Mouse (Mus musculus) left cerebral cortex, postnatal 4 days (tissue): ENCODE results near the gene Lhx4. TPM values are rescaled to one million over a fixed set of nuclear protein-coding genes. Genes with fewer than 3 reads are reported as not detected.
A peak's percentile ranks its signal among the peaks of the same experiment; 100 is the strongest.

Experiments used
- DNase-seq: peaks from one replicate; pipeline ENCODE4 v3.0.0-alpha.2; 2022
- intact Hi-C: fragments of 180-260 bp; cut with DNase I; formaldehyde crosslinking; loops from one replicate; pipeline ENCODE4 v1.15.1; 2025
- total RNA-seq, 2 experiments: library from RNA; stranded (reverse); gene quantifications; 2 replicates each; pipeline ENCODE4 v1.2.3; 2021

Lhx4 gene
- total RNA-seq = under 1 TPM in 1 of 2 experiments, not detected in 1; 0.14 TPM

GRCm38 (mm10) chr1:155751484-155752255, at the start of gene Lhx4:
Gene Lhx4, minus strand, starts transcription at chr1:155751684.
- intact Hi-C loops = no loop called here
- DNase-seq = no peak

GRCm38 (mm10) chr1:155798000-155798399, 46.5 kb upstream of the Lhx4 start:
- no peak for DNase-seq
- intact Hi-C loops = no loop called here

GRCm38 (mm10) chr1:155797425-155797824, 45.9 kb upstream of the Lhx4 start:
- no peak for DNase-seq
- intact Hi-C loops = no loop called here

DNA sequence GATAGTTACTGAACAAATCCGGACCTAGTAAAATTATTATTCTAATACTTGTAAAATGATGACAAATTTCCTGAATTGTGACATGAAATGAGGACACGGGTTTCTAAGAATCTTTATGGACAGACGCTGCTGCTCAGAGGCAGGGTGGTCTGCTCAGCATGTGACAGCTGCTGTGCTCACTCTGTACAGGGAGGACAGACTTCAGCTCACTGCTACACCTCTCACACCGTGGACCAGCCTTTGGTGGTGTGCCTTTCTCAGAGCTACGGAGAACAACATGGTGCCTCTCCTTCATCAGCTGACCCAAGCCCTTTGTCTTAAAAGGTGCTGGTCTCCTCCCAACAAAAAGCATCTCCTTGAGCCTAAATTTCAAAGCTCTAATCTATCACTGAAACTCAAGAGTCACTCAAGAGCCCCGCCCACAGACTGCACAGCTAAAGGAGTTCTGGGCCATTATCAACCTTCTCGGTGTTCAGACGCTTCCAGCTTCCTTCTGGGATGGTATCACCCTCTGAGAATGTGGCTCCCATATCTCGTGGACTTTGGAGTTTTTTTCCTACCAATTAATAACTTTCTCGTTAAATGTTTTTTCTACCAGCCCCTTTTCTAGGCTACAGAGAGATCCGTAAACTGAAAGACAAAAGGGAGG, 45.4 kb upstream of the Lhx4 start:
- no peak for DNase-seq
- intact Hi-C loops = no loop called here

DNA sequence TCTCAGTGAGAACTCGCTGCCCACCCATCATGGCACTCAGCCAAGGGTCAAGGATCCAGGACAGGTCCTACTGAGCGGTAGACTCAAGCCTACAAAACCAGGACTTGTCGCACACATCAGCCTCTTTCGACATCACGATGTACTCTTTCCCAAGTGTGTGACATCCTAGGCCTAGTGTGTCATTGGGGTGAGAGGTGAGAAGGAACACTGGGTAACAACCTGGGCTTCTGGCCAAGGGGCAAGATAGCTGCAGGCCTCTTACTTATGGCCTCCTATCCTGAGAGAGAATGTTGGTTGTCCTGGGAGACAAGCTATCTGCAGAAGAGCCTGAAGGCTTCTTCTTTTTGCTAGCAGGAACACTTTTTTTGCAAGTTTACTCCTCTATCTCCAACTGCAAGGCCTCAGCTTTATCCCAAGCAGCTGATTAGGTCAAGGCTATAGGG, 44.3 kb upstream of the Lhx4 start:
- intact Hi-C loops = no loop called here
- no peak for DNase-seq

GRCm38 (mm10) chr1:155794855-155795254, 43.4 kb upstream of the Lhx4 start:
- intact Hi-C loops = no loop called here

DNA sequence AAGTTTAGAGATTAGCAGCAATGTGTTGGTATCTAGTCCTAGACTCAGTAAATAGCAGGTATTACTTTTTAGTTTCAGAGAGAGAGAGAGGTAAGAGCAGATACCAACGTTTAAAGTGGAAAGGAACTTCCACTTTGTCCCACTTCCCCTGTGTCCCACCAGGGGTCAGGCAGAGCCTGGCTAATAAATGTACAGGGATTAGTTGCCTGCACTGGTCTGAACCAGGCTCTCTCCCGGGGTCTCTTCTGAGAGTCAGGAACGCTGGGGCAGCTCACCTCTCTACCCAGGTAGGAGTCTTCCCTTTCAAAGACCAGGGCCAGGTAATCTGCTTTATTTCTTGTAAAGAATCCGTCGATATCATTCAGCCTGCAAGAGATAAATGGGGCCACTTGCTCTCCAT, 40.4 kb upstream of the Lhx4 start:
- DNase-seq = peak; percentile 57
- intact Hi-C loops = no loop called here

More at GRCm38 (mm10) chr1:155794855-155795254, 43.4 kb upstream of the Lhx4 start:
- no peak for DNase-seq

DNA sequence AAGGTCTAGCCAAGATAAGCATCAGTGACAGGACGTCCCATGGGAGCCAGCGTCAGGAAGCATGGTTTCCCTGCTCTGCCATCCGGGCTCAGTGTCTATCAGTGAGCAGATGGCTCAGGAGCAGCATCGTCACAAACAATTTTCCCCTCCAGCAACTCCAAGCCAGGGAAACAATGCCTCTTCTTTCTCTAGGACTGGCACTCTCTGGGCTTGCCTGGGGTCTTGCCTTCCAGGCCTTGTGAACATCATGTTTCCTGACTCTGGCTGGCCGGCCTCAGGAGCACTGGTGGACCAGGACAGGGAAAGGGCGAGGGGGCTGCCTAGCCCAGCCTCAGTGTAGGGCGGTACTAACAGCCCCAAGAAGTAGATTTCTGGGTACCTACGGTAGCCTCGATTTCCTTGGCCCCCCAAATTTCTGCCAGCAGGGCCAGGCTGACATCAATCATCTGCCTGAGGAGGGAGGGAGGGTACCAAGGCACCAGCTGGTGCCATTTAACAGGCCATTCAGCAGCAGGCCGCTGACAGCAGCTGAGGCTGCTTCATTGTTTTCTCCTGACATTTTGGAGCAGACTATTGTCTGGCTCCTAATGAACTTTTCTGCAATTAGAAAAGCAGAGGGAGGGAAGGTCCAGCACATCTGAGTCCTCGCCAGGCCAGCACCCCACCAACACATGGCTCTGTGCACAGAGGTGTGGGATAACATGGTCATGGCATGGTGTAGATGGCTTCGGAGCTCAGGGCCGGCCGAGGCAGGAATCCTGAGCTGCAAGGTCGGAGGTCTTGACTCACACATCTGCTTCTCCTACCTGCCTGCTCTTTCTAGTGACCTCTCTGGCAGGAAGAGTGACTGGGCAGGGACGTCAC, 38.9 kb upstream of the Lhx4 start:
- DNase-seq = peak; percentile 82
- intact Hi-C loops = no loop called here

DNA sequence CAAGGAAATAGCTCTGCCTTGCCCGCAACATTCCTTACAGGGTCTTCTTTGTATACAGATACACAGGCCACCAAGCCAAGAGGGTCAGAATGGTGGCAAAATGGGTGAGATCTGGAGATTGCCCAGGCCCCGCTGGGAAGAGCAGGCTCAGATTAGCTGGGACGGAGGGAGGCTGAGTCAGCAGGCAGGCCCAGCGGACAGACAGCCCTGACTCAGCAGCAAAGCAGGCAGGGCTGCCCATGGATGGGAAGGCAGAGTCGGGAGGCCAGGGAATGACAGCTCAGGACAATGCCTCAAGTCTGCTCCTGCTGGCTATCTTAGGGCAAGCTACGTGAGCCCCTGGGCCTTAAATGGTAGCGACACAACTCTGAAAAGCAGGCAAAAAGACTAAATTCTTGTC, 34.4 kb upstream of the Lhx4 start:
- intact Hi-C loops = loop anchor here (2.0 kb wide), 1 partner anchor 211 kb away; no protein-coding TSS in a partner anchor

GRCm38 (mm10) chr1:155784343-155785205, 33.1 kb upstream of the Lhx4 start:
- peak; percentile 73 for DNase-seq
- intact Hi-C loops = loop anchor here (2.0 kb wide), 1 partner anchor 210 kb away; no protein-coding TSS in a partner anchor

More for the DNA sequence above, 34.4 kb upstream of the Lhx4 start:
- no peak for DNase-seq

- DNase-seq = no peak
- intact Hi-C loops = no loop called here
Observed at GRCm38 (mm10) chr1:155782382-155782781, 30.9 kb upstream of the Lhx4 start.

DNA sequence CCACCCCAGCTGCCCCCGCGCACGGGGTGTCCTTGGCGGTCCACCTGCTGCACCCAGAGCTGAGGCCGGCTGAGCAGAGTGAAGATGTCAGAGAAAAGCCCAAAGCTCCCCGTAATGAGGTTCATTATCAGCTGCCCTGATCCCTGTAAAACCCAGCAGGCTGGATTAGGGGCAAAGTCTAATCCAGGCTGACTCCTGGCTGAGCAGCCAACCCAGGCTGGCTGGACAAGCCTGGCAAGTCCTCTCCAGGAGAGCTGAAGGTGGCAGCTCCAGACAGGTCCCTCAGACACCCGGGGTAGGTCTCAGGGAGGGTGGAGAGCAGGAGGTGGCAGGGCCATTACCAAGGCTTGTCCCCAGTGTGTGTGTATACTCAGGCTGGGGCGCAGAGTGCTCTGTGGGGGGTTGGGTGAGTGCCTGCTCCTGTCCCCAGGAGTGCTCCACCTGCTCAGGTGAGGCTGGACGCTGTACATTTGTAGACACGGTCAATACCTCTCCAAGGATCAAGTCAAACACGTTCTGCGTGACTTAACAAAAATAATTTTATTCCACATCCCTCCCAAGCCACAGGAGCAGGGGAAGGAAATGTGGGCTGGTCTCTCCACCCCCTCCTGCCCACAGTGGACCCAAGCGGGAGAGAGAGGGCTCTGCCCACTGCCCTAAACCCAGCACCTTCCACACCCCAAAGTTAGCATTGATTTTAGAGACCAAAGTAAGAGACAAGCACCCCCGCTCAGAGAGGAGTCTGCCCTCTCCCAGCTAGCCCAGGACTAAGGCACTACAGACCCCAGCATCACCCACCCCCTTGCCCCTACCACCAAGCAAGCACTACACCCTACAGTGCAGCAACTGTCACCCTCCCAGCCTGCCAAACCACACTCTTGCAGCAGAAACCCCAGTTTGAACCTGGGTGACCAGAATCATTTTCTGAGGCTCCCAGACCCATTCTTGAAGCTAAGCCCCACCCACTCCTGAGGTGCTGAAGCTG, 26.4 kb upstream of the Lhx4 start:
- no peak for DNase-seq
- intact Hi-C loops = no loop called here

- intact Hi-C loops = no loop called here
- peak; percentile 79 for DNase-seq
Observed at GRCm38 (mm10) chr1:155759167-155759566, 7.7 kb upstream of the Lhx4 start.

- no peak for DNase-seq
- intact Hi-C loops = no loop called here
Observed at GRCm38 (mm10) chr1:155758711-155759110, 7.2 kb upstream of the Lhx4 start.

GRCm38 (mm10) chr1:155757621-155758020, 6.1 kb upstream of the Lhx4 start:
- peak; percentile 64 for DNase-seq
- intact Hi-C loops = no loop called here

GRCm38 (mm10) chr1:155753411-155753810, 1.9 kb upstream of the Lhx4 start:
- no peak for DNase-seq
- intact Hi-C loops = no loop called here

- intact Hi-C loops = no loop called here
- no peak for DNase-seq
Observed at GRCm38 (mm10) chr1:155750517-155751178, 836 bp downstream of the Lhx4 start.

DNA sequence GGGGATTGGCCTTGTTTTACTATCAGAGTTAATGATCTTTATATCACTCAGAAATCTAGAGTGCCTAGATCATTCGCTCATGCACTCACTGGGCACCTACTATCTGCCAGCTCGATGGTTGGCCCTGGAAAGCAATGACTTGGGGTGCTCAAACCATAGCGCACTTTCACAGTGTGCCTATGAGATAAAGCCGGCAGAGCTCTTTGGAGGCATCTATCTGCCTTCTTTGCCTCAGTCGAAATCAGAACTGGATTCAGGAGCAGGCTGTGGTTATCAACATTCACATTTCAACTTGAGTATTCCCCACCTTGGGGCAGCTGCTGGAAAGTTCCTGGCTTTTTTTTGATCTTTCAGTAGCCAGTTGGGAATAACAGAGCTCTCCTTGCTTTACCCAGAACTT, 3.6 kb downstream of the Lhx4 start:
- intact Hi-C loops = no loop called here
- DNase-seq = no peak
